Mouse (Mus musculus) erythroblast, embryonic 14.5 days (primary cell): Measurements from ENCODE around the gene Tcf20.

Source experiments
- GATA1 ChIP-seq: IDR thresholded peaks from 2 replicates; pipeline ENCODE4 v1.6.1; 2012; ENCODE audit warnings: low read length, inconsistent platforms, mixed read lengths
- TAL1 ChIP-seq: IDR thresholded peaks from 3 replicates; pipeline ENCODE4 v1.6.1; 2012; ENCODE audit warnings: low read length, inconsistent platforms, mixed read lengths

DNA sequence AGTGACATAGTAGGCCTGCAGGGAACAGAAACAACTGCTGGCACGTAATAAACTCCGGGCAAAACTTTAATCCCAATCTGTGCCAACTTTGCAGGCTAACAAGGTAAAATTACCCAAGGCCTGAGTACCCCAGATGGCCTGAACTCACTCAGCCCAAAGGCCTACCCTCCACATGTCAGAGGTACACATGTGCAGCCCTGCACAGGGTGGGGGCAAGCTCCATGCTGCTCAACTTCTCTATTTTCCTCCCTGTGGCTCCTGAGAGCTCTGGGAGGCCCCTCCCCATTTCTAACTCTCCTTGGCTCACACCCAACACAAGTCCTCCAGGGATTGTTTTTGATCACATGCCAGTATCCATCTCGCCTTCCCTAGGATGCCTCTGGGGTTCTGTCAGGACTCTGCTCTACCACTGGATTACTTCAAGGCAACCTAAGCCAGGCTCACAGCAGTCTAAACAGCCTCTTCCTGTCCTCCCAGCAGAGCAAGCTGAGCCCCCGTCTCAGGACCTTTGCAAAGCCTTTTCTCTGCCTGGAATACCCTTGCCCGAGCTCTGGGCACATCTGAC is 50.2 kb downstream of the Tcf20 start:
- no peak for TF ChIP-seq GATA1
- TF ChIP-seq TAL1: no peak
